Mouse (Mus musculus): ENCODE measurements around the gene Trim26. TPM values are rescaled to one million over a fixed set of nuclear protein-coding genes. Genes with fewer than 3 reads are reported as not detected.
"Not testable (repeated sequence)": the region's sequence is repeated elsewhere in the genome, so short reads cannot be mapped to it uniquely, and the experiment has no call there.

The Trim26 gene
- polyA plus RNA-seq, 1 experiment, result 39.6 TPM

DNA sequence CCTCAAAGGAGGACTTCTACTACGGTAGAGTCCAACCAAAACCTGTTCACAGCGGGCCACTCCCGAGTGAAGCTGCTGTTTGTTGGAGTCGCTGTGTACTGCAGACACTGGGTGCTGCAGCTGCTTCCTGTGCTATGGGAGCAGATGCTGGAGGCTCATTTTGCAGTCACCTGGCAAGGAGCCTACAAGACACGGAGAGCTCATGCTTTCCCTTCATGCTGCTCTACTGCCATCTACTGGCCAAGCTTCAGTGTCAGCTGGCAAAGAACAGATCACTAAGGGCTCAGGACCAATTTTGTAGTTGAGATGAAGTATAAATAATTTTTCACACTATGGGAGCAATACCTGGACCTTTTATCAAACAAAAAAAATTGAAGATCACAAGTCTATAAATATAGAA is 10.9 kb upstream of the Trim26 start:
- H3K4me3 ChIP-seq (replicated peaks; ENCODE audit: control insufficient read depth, low read depth, low read length); H3K27ac ChIP-seq (ENCODE audit: control insufficient read depth, insufficient read depth, low read depth, low read length, poor library complexity); H3K4me1 ChIP-seq (ENCODE audit: control insufficient read depth, insufficient read depth, low read length): not testable (repeated sequence)
- peak; percentile 64 for TF ChIP-seq CTCF (IDR thresholded peaks at IDR 0.05; ENCODE audit: control insufficient read depth, insufficient read depth, low read length)
- WGBS, result 4% methylated on average over 5 of the region's 5 CpGs

GRCm38 (mm10) chr17:36828488-36828887 is 8.4 kb upstream of the Trim26 start:
- TF ChIP-seq POLR2A (IDR thresholded peaks at IDR 0.05; ENCODE audit: borderline replicate concordance, control insufficient read depth, low read depth, low read length), result no peak
- no peak for TF ChIP-seq CTCF (IDR thresholded peaks at IDR 0.05; ENCODE audit: control insufficient read depth, insufficient read depth, low read length)
- Histone ChIP-seq H3K4me3 (replicated peaks; ENCODE audit: control insufficient read depth, low read depth, low read length) (no peak overlapping the region), H3K4me1 (ENCODE audit: control insufficient read depth, insufficient read depth, low read length) (no peaks in the 10 kb centered on the region; the same call in 1 of the 2 replicates), H3K27ac (ENCODE audit: control insufficient read depth, insufficient read depth, low read depth, low read length, poor library complexity) (no peak overlapping the region)
- WGBS, result 63% methylated on average over 2 of the region's 2 CpGs

DNA sequence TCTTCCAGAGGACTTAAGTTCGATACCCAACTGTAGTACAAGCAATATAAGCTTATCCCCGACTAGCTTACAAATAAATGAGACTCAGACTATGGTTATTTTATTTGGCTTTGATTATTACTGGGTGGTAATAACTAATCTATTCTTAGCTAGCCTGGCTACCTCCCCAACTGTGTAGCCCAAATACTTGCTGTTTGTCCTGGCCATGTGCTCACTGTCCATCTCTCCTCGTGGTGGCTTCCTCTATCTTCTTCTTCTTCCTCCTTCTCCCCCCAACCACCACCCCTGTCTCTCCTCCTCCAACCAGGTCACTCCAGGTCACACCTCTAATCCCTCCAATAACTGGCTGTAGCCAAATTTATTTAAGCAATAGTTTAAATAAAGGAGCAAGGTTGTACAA is 6.5 kb upstream of the Trim26 start:
- WGBS, result 53% methylated on average over 3 of the region's 3 CpGs
- H3K27ac ChIP-seq (ENCODE audit: control insufficient read depth, insufficient read depth, low read depth, low read length, poor library complexity), result no peak overlapping the region
- H3K4me3 ChIP-seq (replicated peaks; ENCODE audit: control insufficient read depth, low read depth, low read length), result no peak overlapping the region
- H3K4me1 ChIP-seq (ENCODE audit: control insufficient read depth, insufficient read depth, low read length), result no peaks in the 10 kb centered on the region; the same call in 1 of the 2 replicates
- TF ChIP-seq POLR2A (IDR thresholded peaks at IDR 0.05; ENCODE audit: borderline replicate concordance, control insufficient read depth, low read depth, low read length) (no peak), CTCF (IDR thresholded peaks at IDR 0.05; ENCODE audit: control insufficient read depth, insufficient read depth, low read length) (no peak)

DNA sequence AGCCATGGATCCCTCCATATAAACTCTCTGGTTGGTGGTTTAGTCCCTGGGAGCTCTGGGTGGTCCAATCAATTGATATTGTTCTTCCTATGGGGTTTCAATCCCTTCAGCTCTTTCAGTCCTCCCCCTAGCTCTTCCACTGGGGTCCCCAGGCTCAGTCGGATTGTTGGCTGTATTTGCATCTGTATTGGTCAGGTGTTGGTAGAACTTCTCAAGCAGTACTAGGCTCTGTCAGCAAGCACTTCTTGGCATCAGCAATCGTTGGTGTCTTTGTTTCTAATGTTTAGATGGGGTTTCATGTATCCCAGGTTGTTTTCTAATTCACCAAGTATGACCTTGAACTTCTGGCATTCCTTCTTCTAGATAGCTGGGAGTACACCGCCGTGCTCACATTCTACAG is 4.2 kb upstream of the Trim26 start:
- 68% methylated on average over 4 of the region's 4 CpGs for WGBS
- no peak overlapping the region for H3K4me3 ChIP-seq (replicated peaks; ENCODE audit: control insufficient read depth, low read depth, low read length)
- TF ChIP-seq CTCF (IDR thresholded peaks at IDR 0.05; ENCODE audit: control insufficient read depth, insufficient read depth, low read length) (no peak), POLR2A (IDR thresholded peaks at IDR 0.05; ENCODE audit: borderline replicate concordance, control insufficient read depth, low read depth, low read length) (no peak)

GRCm38 (mm10) chr17:36835591-36836426 is 1.1 kb upstream of the Trim26 start:
- H3K27ac ChIP-seq (ENCODE audit: control insufficient read depth, insufficient read depth, low read depth, low read length, poor library complexity), result no peak overlapping the region
- WGBS, result 37% methylated on average over 12 of the region's 12 CpGs
- H3K4me3 ChIP-seq (replicated peaks; ENCODE audit: control insufficient read depth, low read depth, low read length), result no peak overlapping the region
- H3K4me1 ChIP-seq (ENCODE audit: control insufficient read depth, insufficient read depth, low read length), result no peaks in the 10 kb centered on the region; the same call in 1 of the 2 replicates
- TF ChIP-seq CTCF (IDR thresholded peaks at IDR 0.05; ENCODE audit: control insufficient read depth, insufficient read depth, low read length), result peak; percentile 23; the same call in 1 of the 2 replicates
- no peak for TF ChIP-seq POLR2A (IDR thresholded peaks at IDR 0.05; ENCODE audit: borderline replicate concordance, control insufficient read depth, low read depth, low read length)

More for the DNA sequence above, 4.2 kb upstream of the Trim26 start:
- Histone ChIP-seq H3K4me1 (ENCODE audit: control insufficient read depth, insufficient read depth, low read length) (no peaks in the 10 kb centered on the region; the same call in 1 of the 2 replicates), H3K27ac (ENCODE audit: control insufficient read depth, insufficient read depth, low read depth, low read length, poor library complexity) (no peak overlapping the region)

GRCm38 (mm10) chr17:36836427-36836812 is 514 bp upstream of the Trim26 start:
- TF ChIP-seq POLR2A (IDR thresholded peaks at IDR 0.05; ENCODE audit: borderline replicate concordance, control insufficient read depth, low read depth, low read length) (no peak), CTCF (IDR thresholded peaks at IDR 0.05; ENCODE audit: control insufficient read depth, insufficient read depth, low read length) (no peak)
- no peaks in the 10 kb centered on the region; the same call in 1 of the 2 replicates for H3K4me1 ChIP-seq (ENCODE audit: control insufficient read depth, insufficient read depth, low read length)
- H3K4me3 ChIP-seq (replicated peaks; ENCODE audit: control insufficient read depth, low read depth, low read length), result peak overlapping the region; percentile 95
- 11% methylated on average over 3 of the region's 3 CpGs for WGBS
- H3K27ac ChIP-seq (ENCODE audit: control insufficient read depth, insufficient read depth, low read depth, low read length, poor library complexity), result peak overlapping the region; percentile 73

GRCm38 (mm10) chr17:36839001-36839400 is 2.1 kb downstream of the Trim26 start:
- H3K27ac ChIP-seq (ENCODE audit: control insufficient read depth, insufficient read depth, low read depth, low read length, poor library complexity), result no peak overlapping the region
- H3K4me1 ChIP-seq (ENCODE audit: control insufficient read depth, insufficient read depth, low read length), result peaks cover 2% of the 10 kb centered on the region; the same call in 1 of the 2 replicates
- TF ChIP-seq POLR2A (IDR thresholded peaks at IDR 0.05; ENCODE audit: borderline replicate concordance, control insufficient read depth, low read depth, low read length) (no peak), CTCF (IDR thresholded peaks at IDR 0.05; ENCODE audit: control insufficient read depth, insufficient read depth, low read length) (no peak)
- no peak overlapping the region for H3K4me3 ChIP-seq (replicated peaks; ENCODE audit: control insufficient read depth, low read depth, low read length)
- 24% methylated on average over 5 of the region's 5 CpGs for WGBS

- WGBS, result 73% methylated on average over 3 of the region's 3 CpGs
- no peak overlapping the region for H3K4me3 ChIP-seq (replicated peaks; ENCODE audit: control insufficient read depth, low read depth, low read length)
- H3K4me1 ChIP-seq (ENCODE audit: control insufficient read depth, insufficient read depth, low read length), result peaks cover 4% of the 10 kb centered on the region
- H3K27ac ChIP-seq (ENCODE audit: control insufficient read depth, insufficient read depth, low read depth, low read length, poor library complexity), result no peak overlapping the region
- TF ChIP-seq POLR2A (IDR thresholded peaks at IDR 0.05; ENCODE audit: borderline replicate concordance, control insufficient read depth, low read depth, low read length), result no peak
- no peak for TF ChIP-seq CTCF (IDR thresholded peaks at IDR 0.05; ENCODE audit: control insufficient read depth, insufficient read depth, low read length)
Measured at GRCm38 (mm10) chr17:36839931-36840330, 3.0 kb downstream of the Trim26 start.
